Mouse (Mus musculus) bone marrow macrophage, adult 2 months (primary cell): ENCODE data around the gene Dpm3.

Experiments
- CTCF ChIP-seq: IDR thresholded peaks from 2 replicates; pipeline ENCODE4 v1.5.1; 2012; ENCODE audit warnings: low read depth, mild to moderate bottlenecking, low read length, moderate library complexity
- POLR2A ChIP-seq: IDR thresholded peaks from 2 replicates; pipeline ENCODE4 v1.6.1; 2012; ENCODE audit warnings: mild to moderate bottlenecking, low read depth, low read length, borderline replicate concordance

DNA sequence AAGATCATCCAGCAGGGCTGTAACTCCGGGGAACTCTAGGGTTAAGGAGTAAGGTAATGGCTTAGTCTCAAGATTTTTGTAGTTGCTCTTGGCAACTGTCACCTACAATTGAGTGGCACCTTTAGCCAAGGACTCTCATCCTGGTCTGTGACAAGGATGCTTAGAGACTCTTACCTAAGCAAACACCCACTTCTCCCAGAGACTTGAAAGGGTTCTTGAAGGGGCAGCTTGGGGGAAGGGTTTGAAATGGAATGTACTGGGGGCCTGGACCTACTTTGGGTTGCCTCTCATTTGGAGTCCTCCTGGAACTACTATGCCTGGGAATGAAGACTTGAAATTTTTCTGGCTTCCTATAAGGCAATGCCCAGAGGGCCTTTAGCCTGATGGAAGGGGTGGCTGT lies 40.9 kb upstream of the Dpm3 start:
- TF ChIP-seq CTCF: no peak
- TF ChIP-seq POLR2A: no peak
